Mouse (Mus musculus): Measurements from ENCODE around the gene Zc3h12c.

Gene Zc3h12c

GRCm38 (mm10) chr9:52167863-52168685 lies at the start of gene Zc3h12c:
Zc3h12c (minus strand) TSS chr9:52168572.
- ChIA-PET CTCF (interaction anchor here in 2 of 4 experiments (0.6 to 1.4 kb wide), 3 partner anchors 119 to 890 kb away, joined by 3 read pairs; partner anchors contain the start of gene Colca2 (in 1 of the 2)), POLR2A (interaction anchor here in 3 of 4 experiments (0.5 to 2.7 kb wide), 20 partner anchors 9 to 1038 kb away, joined by 3 to 31 read pairs (median 3); partner anchors contain the start of gene Rdx (in 1 of the 3))

GRCm38 (mm10) chr9:52217636-52218035 lies 49.3 kb upstream of the Zc3h12c start:
- ChIA-PET CTCF (no interaction called here), POLR2A (no interaction called here)

GRCm38 (mm10) chr9:52215291-52215690 lies 46.9 kb upstream of the Zc3h12c start:
- ChIA-PET CTCF (interaction anchor here in 1 of 4 experiments (0.6 kb wide), 1 partner anchor 1400 kb away, joined by 3 read pairs; no protein-coding TSS in a partner anchor), POLR2A (interaction anchor here in 1 of 4 experiments (1.1 kb wide), 1 partner anchor 10 kb away, joined by 4 read pairs; no protein-coding TSS in a partner anchor)

GRCm38 (mm10) chr9:52212416-52212815 lies 44.0 kb upstream of the Zc3h12c start:
- ChIA-PET POLR2A (no interaction called here), CTCF (no interaction called here)

GRCm38 (mm10) chr9:52208510-52209030 lies 40.2 kb upstream of the Zc3h12c start:
- CTCF ChIA-PET, result no interaction called here
- POLR2A ChIA-PET, result no interaction called here

GRCm38 (mm10) chr9:52203189-52203588 lies 34.8 kb upstream of the Zc3h12c start:
- ChIA-PET CTCF (no interaction called here), POLR2A (no interaction called here)

- CTCF ChIA-PET, result no interaction called here
- POLR2A ChIA-PET, result no interaction called here
Measured at GRCm38 (mm10) chr9:52200271-52200670, 31.9 kb upstream of the Zc3h12c start.

- ChIA-PET POLR2A (no interaction called here), CTCF (no interaction called here)
Measured at GRCm38 (mm10) chr9:52195853-52196252, 27.5 kb upstream of the Zc3h12c start.

GRCm38 (mm10) chr9:52193851-52194250 lies 25.5 kb upstream of the Zc3h12c start:
- POLR2A ChIA-PET, result interaction anchor here in 1 of 4 experiments (0.5 kb wide), 1 partner anchor 284 kb away, joined by 3 read pairs; no protein-coding TSS in a partner anchor
- CTCF ChIA-PET, result no interaction called here

- ChIA-PET CTCF (no interaction called here), POLR2A (no interaction called here)
Measured at GRCm38 (mm10) chr9:52190907-52191306, 22.5 kb upstream of the Zc3h12c start.

GRCm38 (mm10) chr9:52188106-52188505 lies 19.7 kb upstream of the Zc3h12c start:
- CTCF ChIA-PET, result no interaction called here
- POLR2A ChIA-PET, result interaction anchor here in 1 of 4 experiments (1.0 kb wide), 1 partner anchor 19 kb away, joined by 3 read pairs; the partner anchor contains the start of gene Zc3h12c

GRCm38 (mm10) chr9:52186296-52186941 lies 18.0 kb upstream of the Zc3h12c start:
- CTCF ChIA-PET, result no interaction called here
- POLR2A ChIA-PET, result interaction anchor here in 1 of 4 experiments (1.3 kb wide), 1 partner anchor 18 kb away, joined by 3 read pairs; the partner anchor contains the start of gene Zc3h12c

- ChIA-PET CTCF (interaction anchor here in 1 of 4 experiments (0.6 kb wide), 1 partner anchor 135 kb away, joined by 5 read pairs; no protein-coding TSS in a partner anchor), POLR2A (interaction anchor here in 1 of 4 experiments (0.6 to 1.7 kb wide), 2 partner anchors 13 to 30 kb away, joined by 5 to 6 read pairs; partner anchors contain the start of gene Zc3h12c)
Measured at GRCm38 (mm10) chr9:52181419-52181818, 13.0 kb upstream of the Zc3h12c start.

GRCm38 (mm10) chr9:52180851-52181250 lies 12.5 kb upstream of the Zc3h12c start:
- ChIA-PET CTCF (interaction anchor here in 1 of 4 experiments (0.6 kb wide), 1 partner anchor 135 kb away, joined by 5 read pairs; no protein-coding TSS in a partner anchor), POLR2A (interaction anchor here in 1 of 4 experiments (1.7 kb wide), 1 partner anchor 12 kb away, joined by 5 read pairs; the partner anchor contains the start of gene Zc3h12c)

- ChIA-PET POLR2A (no interaction called here), CTCF (no interaction called here)
Measured at GRCm38 (mm10) chr9:52175257-52175859, 7.0 kb upstream of the Zc3h12c start.

- CTCF ChIA-PET, result no interaction called here
- POLR2A ChIA-PET, result no interaction called here
Measured at GRCm38 (mm10) chr9:52174671-52175111, 6.3 kb upstream of the Zc3h12c start.

- ChIA-PET CTCF (no interaction called here), POLR2A (interaction anchor here in 1 of 4 experiments (0.6 kb wide), 1 partner anchor 37 kb away, joined by 3 read pairs; no protein-coding TSS in a partner anchor)
Measured at GRCm38 (mm10) chr9:52173937-52174336, 5.6 kb upstream of the Zc3h12c start.

- CTCF ChIA-PET, result no interaction called here
- POLR2A ChIA-PET, result interaction anchor here (0.6 to 1.2 kb wide), 5 partner anchors 10 to 116 kb away, joined by 3 read pairs; no protein-coding TSS in a partner anchor
Measured at GRCm38 (mm10) chr9:52172550-52172949, 4.2 kb upstream of the Zc3h12c start.

GRCm38 (mm10) chr9:52170671-52171070 lies 2.3 kb upstream of the Zc3h12c start:
- ChIA-PET CTCF (no interaction called here), POLR2A (interaction anchor here in 1 of 4 experiments (0.6 kb wide), 1 partner anchor 1072 kb away, joined by 4 read pairs; no protein-coding TSS in a partner anchor)
